Mouse (Mus musculus) spleen, adult 2 months (tissue): ENCODE measurements around the gene Ppp1ca.

Experiments
- CTCF ChIP-seq: fragments of 200-500 bp; IDR thresholded peaks from 2 replicates; pipeline ENCODE4 v1.5.1; 2011; ENCODE audit warnings: mild to moderate bottlenecking, inconsistent platforms; ENCODE audit not compliant: insufficient read depth, insufficient read length, insufficient replicate concordance; ENCODE audit errors: extremely low read depth
- POLR2A ChIP-seq: fragments of 200-500 bp; IDR thresholded peaks from 2 replicates; pipeline ENCODE4 v1.6.1; 2011; ENCODE audit warnings: low read depth, low read length, inconsistent platforms

- peak; percentile 97 for TF ChIP-seq CTCF
- no peak for TF ChIP-seq POLR2A
Measured at GRCm38 (mm10) chr19:4206971-4207370, 15.1 kb downstream of the Ppp1ca start.
